Mouse (Mus musculus): Measurements from ENCODE around the gene Tedc1. TPM values are rescaled to one million over a fixed set of nuclear protein-coding genes. Genes with fewer than 3 reads are reported as not detected.

Tedc1 gene
- polyA plus RNA-seq, 1 experiment from 2014 or later, result 37.4 TPM

- Histone ChIP-seq H3K9me3 (ENCODE audit: control insufficient read depth, low read length) (no peaks in the 10 kb centered on the region), H3K4me2 (replicated peaks; ENCODE audit: low read depth, low read length) (no peak overlapping the region), H3K4me1 (ENCODE audit: control insufficient read depth, insufficient read depth, low read length) (peaks cover 34% of the 10 kb centered on the region), H3K9ac (ENCODE audit: low read depth, low read length) (no peak overlapping the region), H3K36me3 (ENCODE audit: control insufficient read depth, insufficient read depth, low read length) (peaks cover 55% of the 10 kb centered on the region), H3K27ac (ENCODE audit: low read depth, low read length) (no peak overlapping the region), H3K27me3 (ENCODE audit: control insufficient read depth, insufficient read depth, low read length) (0 out of 2 replicates have a peak, but pooled peaks cover 7% of the 10 kb centered on the region), H3K4me3 (ENCODE audit: low read length) (no peak overlapping the region)
- 74% methylated on average over 6 of the region's 6 CpGs for WGBS
- ATAC-seq (ENCODE audit: low FRiP score, low TSS enrichment), result no peak
Observed at GRCm38 (mm10) chr12:113138291-113138690, 17.9 kb upstream of the Tedc1 start.

GRCm38 (mm10) chr12:113138901-113139864 is 17.0 kb upstream of the Tedc1 start:
- H3K27me3 ChIP-seq (ENCODE audit: control insufficient read depth, insufficient read depth, low read length), result 0 out of 2 replicates have a peak, but pooled peaks cover 7% of the 10 kb centered on the region
- no peak overlapping the region for H3K27ac ChIP-seq (ENCODE audit: low read depth, low read length)
- H3K36me3 ChIP-seq (ENCODE audit: control insufficient read depth, insufficient read depth, low read length), result peaks cover 46% of the 10 kb centered on the region
- peak overlapping the region; percentile 54 for H3K4me3 ChIP-seq (ENCODE audit: low read length)
- peaks cover 34% of the 10 kb centered on the region for H3K4me1 ChIP-seq (ENCODE audit: control insufficient read depth, insufficient read depth, low read length)
- H3K9me3 ChIP-seq (ENCODE audit: control insufficient read depth, low read length), result no peaks in the 10 kb centered on the region
- no peak overlapping the region for H3K9ac ChIP-seq (ENCODE audit: low read depth, low read length)
- H3K4me2 ChIP-seq (replicated peaks; ENCODE audit: low read depth, low read length), result peak overlapping the region; percentile 65
- peak; percentile 0; the same call in 1 of the 2 replicates for ATAC-seq (ENCODE audit: low FRiP score, low TSS enrichment)
- 42% methylated on average over 11 of the region's 11 CpGs for WGBS

GRCm38 (mm10) chr12:113139908-113140615 is 16.2 kb upstream of the Tedc1 start, which contains the start of gene Crip2:
Gene Crip2, plus strand, starts transcription at chr12:113140236.
- H3K36me3 ChIP-seq (ENCODE audit: control insufficient read depth, insufficient read depth, low read length), result peaks cover 38% of the 10 kb centered on the region
- under 1% methylated on average over 64 of the region's 68 CpGs for WGBS
- H3K9me3 ChIP-seq (ENCODE audit: control insufficient read depth, low read length), result no peaks in the 10 kb centered on the region
- peak within 1 kb of the TSS; percentile 66 for H3K9ac ChIP-seq (ENCODE audit: low read depth, low read length)
- H3K4me3 ChIP-seq (ENCODE audit: low read length), result peak within 1 kb of the TSS; percentile 54
- H3K4me1 ChIP-seq (ENCODE audit: control insufficient read depth, insufficient read depth, low read length), result peaks cover 34% of the 10 kb centered on the region
- peak within 1 kb of the TSS; percentile 47; the same call in 1 of the 2 replicates for H3K27ac ChIP-seq (ENCODE audit: low read depth, low read length)
- H3K27me3 ChIP-seq (ENCODE audit: control insufficient read depth, insufficient read depth, low read length), result 0 out of 2 replicates have a peak, but pooled peaks cover 7% of the 10 kb centered on the region
- ATAC-seq (ENCODE audit: low FRiP score, low TSS enrichment), result peak; percentile 80
- H3K4me2 ChIP-seq (replicated peaks; ENCODE audit: low read depth, low read length), result peak within 1 kb of the TSS; percentile 65

- 4% methylated on average over 48 of the region's 49 CpGs for WGBS
- ATAC-seq (ENCODE audit: low FRiP score, low TSS enrichment), result no peak; the same call in 1 of the 2 replicates
- Histone ChIP-seq H3K9me3 (ENCODE audit: control insufficient read depth, low read length) (no peaks in the 10 kb centered on the region), H3K4me2 (replicated peaks; ENCODE audit: low read depth, low read length) (peak overlapping the region; percentile 65), H3K36me3 (ENCODE audit: control insufficient read depth, insufficient read depth, low read length) (peaks cover 30% of the 10 kb centered on the region), H3K4me1 (ENCODE audit: control insufficient read depth, insufficient read depth, low read length) (peaks cover 34% of the 10 kb centered on the region), H3K4me3 (ENCODE audit: low read length) (peak overlapping the region; percentile 54), H3K27me3 (ENCODE audit: control insufficient read depth, insufficient read depth, low read length) (0 out of 2 replicates have a peak, but pooled peaks cover 7% of the 10 kb centered on the region), H3K9ac (ENCODE audit: low read depth, low read length) (peak overlapping the region; percentile 66), H3K27ac (ENCODE audit: low read depth, low read length) (peak overlapping the region; percentile 47; the same call in 1 of the 2 replicates)
Observed at GRCm38 (mm10) chr12:113140616-113141411, 15.4 kb upstream of the Tedc1 start.

GRCm38 (mm10) chr12:113141531-113141973 is 14.7 kb upstream of the Tedc1 start:
- WGBS, result 50% methylated on average over 8 of the region's 8 CpGs
- 0 out of 2 replicates have a peak, but pooled peaks cover 7% of the 10 kb centered on the region for H3K27me3 ChIP-seq (ENCODE audit: control insufficient read depth, insufficient read depth, low read length)
- H3K4me1 ChIP-seq (ENCODE audit: control insufficient read depth, insufficient read depth, low read length), result peaks cover 34% of the 10 kb centered on the region
- H3K4me3 ChIP-seq (ENCODE audit: low read length), result peak overlapping the region; percentile 54
- peak overlapping the region; percentile 66; the same call in 1 of the 2 replicates for H3K9ac ChIP-seq (ENCODE audit: low read depth, low read length)
- peak overlapping the region; percentile 65 for H3K4me2 ChIP-seq (replicated peaks; ENCODE audit: low read depth, low read length)
- H3K9me3 ChIP-seq (ENCODE audit: control insufficient read depth, low read length), result no peaks in the 10 kb centered on the region
- ATAC-seq (ENCODE audit: low FRiP score, low TSS enrichment), result no peak
- peaks cover 23% of the 10 kb centered on the region for H3K36me3 ChIP-seq (ENCODE audit: control insufficient read depth, insufficient read depth, low read length)
- peak overlapping the region; percentile 37; the same call in 1 of the 2 replicates for H3K27ac ChIP-seq (ENCODE audit: low read depth, low read length)

GRCm38 (mm10) chr12:113142021-113142975 is 13.9 kb upstream of the Tedc1 start:
- 16% methylated on average over 15 of the region's 15 CpGs for WGBS
- Histone ChIP-seq H3K27ac (ENCODE audit: low read depth, low read length) (peak overlapping the region; percentile 65; the same call in 1 of the 2 replicates), H3K9ac (ENCODE audit: low read depth, low read length) (peak overlapping the region; percentile 45), H3K4me3 (ENCODE audit: low read length) (peak overlapping the region; percentile 54), H3K4me1 (ENCODE audit: control insufficient read depth, insufficient read depth, low read length) (peaks cover 34% of the 10 kb centered on the region), H3K27me3 (ENCODE audit: control insufficient read depth, insufficient read depth, low read length) (0 out of 2 replicates have a peak, but pooled peaks cover 7% of the 10 kb centered on the region), H3K36me3 (ENCODE audit: control insufficient read depth, insufficient read depth, low read length) (peaks cover 15% of the 10 kb centered on the region), H3K4me2 (replicated peaks; ENCODE audit: low read depth, low read length) (peak overlapping the region; percentile 65), H3K9me3 (ENCODE audit: control insufficient read depth, low read length) (no peaks in the 10 kb centered on the region)
- ATAC-seq (ENCODE audit: low FRiP score, low TSS enrichment), result peak; percentile 17

- WGBS, result 48% methylated on average over 7 of the region's 7 CpGs
- no peak for ATAC-seq (ENCODE audit: low FRiP score, low TSS enrichment)
- H3K9me3 ChIP-seq (ENCODE audit: control insufficient read depth, low read length), result no peaks in the 10 kb centered on the region
Observed at GRCm38 (mm10) chr12:113143164-113143563, 13.1 kb upstream of the Tedc1 start.

More at GRCm38 (mm10) chr12:113143164-113143563, 13.1 kb upstream of the Tedc1 start:
- H3K27me3 ChIP-seq (ENCODE audit: control insufficient read depth, insufficient read depth, low read length), result 0 out of 2 replicates have a peak, but pooled peaks cover 7% of the 10 kb centered on the region
- H3K9ac ChIP-seq (ENCODE audit: low read depth, low read length), result peak overlapping the region; percentile 44
- H3K4me1 ChIP-seq (ENCODE audit: control insufficient read depth, insufficient read depth, low read length), result peaks cover 34% of the 10 kb centered on the region
- H3K27ac ChIP-seq (ENCODE audit: low read depth, low read length), result peak overlapping the region; percentile 65; the same call in 1 of the 2 replicates
- H3K4me2 ChIP-seq (replicated peaks; ENCODE audit: low read depth, low read length), result peak overlapping the region; percentile 65
- H3K36me3 ChIP-seq (ENCODE audit: control insufficient read depth, insufficient read depth, low read length), result peaks cover 7% of the 10 kb centered on the region; the same call in 1 of the 2 replicates
- peak overlapping the region; percentile 22 for H3K4me3 ChIP-seq (ENCODE audit: low read length)
